Mouse (Mus musculus): ENCODE results near the gene Asap2.

DNA sequence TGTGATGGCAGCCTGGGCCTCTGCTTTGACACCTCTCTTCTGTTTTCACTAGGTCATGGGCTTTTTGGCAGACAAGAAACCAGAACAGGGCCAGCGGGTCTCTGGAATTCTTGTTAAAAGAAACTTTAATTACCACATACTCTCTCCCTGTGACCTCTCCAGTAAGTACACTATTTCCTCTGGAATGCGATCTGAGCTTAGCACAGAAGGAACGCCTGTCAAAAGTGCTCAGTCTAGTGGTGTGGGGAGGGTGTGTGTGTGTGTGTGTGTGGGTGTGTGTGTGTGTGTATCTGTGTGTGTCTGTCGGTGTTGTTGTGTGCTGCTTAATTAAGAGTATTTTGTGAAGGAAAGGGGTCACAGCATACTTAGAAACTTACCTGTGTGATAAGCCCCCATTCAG lies 316.5 kb downstream of the Asap2 start:
- TF ChIP-seq CTCF (IDR thresholded peaks at IDR 0.05; ENCODE audit: low read depth, low read length) (no peak), POLR2A (IDR thresholded peaks at IDR 0.05; ENCODE audit: insufficient read depth, low read length) (no peak)

All from ES-Bruce4 (cell line).